Mouse (Mus musculus): ENCODE measurements around the gene Chrm4.

The Chrm4 gene

DNA sequence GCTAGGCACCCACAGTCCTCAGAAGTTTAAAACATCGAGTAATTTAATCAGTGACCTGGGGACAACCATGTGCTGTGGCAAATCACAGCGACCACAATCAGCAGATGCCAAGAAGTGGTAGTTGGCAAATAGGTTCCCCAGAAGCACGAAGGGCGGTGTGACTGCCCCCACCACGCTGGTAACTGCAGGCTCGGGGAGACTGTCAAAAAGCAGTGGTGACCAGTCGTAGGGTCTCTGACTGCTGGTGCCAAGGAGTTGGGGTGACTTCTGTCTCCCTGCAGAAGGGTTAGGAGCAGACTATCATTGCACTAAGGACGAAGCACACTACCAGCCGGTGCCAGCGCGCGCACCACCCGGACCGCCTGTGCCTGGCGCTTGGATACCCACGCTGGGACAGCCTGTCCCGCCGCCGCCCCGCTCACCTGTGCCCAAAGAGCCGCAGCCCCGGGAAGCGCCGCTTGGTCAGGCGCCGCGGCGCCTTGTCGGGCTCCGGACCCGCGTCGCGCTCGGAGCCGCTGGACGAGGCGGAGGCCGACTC is 35.9 kb downstream of the Chrm4 start:
- in situ Hi-C loops (cut with MboI, MseI), result loop anchor here (25.0 kb wide), 1 partner anchor 1026 kb away; the partner anchor contains the start of gene Celf1

DNA sequence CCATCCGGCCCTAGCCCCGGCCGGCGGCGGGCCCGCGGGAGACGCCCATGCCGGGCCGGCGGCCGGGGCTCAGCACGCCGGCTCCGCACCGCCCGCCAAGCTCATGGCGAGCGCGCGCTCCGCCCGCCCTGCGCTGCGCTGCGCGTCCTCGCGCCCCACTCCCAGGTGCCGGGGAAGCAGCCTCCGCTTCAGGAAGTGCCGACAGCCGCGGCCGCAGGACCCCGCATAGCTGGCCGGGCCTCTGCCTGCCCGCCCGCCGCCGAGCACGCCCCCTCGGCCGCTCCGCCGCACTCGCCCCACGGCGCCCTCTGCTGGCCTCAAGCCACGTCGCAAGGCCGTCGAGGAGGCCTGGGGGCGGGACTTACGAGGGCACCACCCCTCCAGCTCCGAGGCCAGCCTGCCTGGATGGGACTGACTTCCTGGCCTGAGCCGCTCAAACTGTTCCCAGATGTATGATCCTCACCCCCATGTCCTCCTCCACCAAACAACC is 36.4 kb downstream of the Chrm4 start:
- in situ Hi-C loops (cut with MboI, MseI), result loop anchor here (25.0 kb wide), 1 partner anchor 1026 kb away; the partner anchor contains the start of gene Celf1

DNA sequence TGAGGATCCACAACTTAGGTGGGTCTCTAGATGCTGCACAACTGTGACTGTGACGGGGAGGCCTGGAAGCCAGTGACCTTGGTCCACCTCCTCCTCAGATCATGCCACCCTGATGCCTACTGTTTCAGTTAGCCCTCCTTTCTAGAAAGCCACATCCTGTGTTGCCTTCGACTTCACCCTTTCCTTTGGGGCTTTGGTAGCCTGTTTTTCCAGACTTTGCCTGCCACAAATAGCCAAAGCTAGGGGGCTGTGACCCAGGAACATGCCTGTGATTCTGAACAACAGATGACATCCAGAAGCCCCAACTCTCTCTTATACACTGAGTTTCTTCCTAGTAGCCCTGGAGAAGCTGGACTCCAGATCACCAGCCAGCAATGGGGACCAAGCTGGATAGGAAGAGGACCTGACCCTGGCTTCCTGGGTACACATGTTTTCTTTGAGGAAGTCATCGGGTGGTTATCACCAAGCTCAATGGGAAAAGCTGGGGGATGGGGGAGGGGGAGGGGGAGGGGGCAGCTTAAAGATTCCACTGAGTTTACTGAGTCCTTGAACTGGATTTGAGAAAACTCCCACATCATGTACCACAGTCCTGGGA is 37.7 kb downstream of the Chrm4 start:
- in situ Hi-C loops (cut with MboI, MseI), result loop anchor here (25.0 kb wide), 1 partner anchor 1027 kb away; the partner anchor contains the start of gene Celf1

DNA sequence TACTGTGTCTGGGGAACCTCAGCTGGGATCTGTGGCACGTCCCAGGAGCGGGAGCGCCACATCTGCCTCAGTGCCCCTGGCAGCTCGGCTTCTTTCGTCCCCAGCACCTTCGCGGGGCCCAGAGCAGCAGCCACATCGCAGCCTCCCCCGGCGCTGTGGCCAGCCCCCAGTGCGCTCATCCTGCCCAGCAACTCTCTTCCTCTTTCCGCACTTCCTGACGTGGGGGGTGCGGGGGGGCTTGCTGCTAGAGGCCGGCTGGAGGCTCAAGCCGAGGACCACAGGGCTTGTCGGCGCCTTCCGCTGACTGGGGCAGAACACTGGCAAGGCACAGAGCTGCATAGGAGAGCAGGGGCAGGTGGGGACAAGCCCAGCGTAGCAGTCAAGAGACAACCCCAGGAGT is 38.4 kb downstream of the Chrm4 start:
- in situ Hi-C loops (cut with MboI, MseI), result loop anchor here (25.0 kb wide), 1 partner anchor 1028 kb away; the partner anchor contains the start of gene Celf1

DNA sequence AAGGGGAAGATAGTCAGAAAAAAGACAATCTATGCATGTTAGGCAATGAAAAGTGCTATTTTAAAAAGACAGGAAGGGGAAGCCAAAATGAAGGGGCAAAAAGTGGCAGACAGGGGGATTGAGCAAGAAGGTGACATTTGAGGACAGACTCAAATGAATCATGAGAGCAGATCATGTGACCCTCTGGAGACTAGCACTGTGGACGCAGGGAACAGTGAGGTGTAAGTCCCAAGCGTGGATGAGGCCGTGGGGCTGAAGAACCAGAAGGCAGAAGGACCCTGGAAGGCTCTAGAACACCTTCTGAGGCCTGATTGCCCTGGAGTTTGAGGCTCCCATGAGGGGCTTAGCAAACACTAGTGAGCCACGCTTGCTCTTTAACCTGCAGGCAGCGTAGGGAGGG is 39.3 kb downstream of the Chrm4 start:
- in situ Hi-C loops (cut with MboI, MseI), result loop anchor here (25.0 kb wide), 1 partner anchor 1029 kb away; the partner anchor contains the start of gene Celf1

DNA sequence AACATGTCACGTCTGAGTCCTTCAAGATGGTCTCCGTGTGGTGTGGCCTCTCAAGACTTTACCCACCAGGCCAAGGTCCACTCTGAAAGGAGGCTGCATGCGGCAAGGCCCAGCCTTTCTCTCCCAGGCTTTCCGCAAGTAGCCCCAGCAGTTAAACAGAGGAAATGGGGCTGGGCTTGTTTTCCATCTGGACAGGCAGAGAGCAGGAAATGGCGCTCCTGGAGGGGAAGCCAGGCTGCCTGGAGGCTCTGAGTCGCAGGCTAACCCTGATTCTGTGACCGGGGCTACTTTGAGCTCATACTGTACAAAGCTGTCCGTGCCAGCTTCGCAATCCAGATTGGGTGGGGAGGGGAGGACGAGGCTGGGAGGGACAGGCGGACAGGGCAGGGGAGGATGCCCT is 40.9 kb downstream of the Chrm4 start:
- in situ Hi-C loops (cut with MboI, MseI), result loop anchor here (25.0 kb wide), 1 partner anchor 1031 kb away; the partner anchor contains the start of gene Celf1

DNA sequence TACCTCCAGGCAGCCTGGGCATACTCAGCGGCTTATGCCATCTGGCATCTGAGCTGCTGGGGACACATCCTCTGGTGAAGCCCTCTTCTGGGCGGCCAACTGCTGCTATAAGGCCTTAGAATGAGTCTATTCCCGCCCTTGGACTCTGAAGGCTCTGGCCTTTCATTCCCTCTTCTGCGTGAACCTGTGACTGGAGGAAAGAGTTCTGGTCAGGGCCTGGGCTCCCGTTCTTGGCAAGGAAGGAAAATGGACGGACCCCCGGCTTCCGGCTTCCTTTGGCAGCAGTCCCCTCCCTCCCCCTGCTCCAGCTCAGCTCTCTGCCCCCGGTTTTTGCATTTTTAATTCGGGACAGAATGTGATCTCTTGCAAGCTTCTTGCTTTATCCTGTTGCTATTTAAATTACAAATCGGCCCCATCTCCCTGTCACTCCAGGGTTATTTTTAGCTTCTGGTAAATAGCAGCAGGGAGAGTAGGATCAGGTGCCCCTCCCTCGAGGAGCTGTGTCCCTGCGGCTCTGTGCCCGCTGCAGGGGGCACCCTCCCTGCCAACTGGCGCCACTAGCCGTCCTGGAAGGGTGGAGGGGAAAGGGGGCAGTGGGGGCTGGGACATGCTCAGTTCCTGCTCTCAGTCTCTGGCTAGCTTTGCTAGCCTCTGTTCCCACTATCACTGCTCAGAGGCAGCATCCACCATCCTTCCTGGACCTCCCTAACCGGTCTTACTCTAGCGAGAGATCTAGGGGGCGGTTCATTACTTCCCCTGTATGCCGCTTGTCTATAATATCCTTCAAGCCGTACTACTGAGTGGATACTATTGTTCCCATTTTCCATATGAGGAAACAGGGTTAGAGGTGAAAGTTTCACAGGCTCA is 44.4 kb downstream of the Chrm4 start:
- in situ Hi-C loops (cut with MboI, MseI), result loop anchor here (25.0 kb wide), 1 partner anchor 1034 kb away; the partner anchor contains the start of gene Celf1

DNA sequence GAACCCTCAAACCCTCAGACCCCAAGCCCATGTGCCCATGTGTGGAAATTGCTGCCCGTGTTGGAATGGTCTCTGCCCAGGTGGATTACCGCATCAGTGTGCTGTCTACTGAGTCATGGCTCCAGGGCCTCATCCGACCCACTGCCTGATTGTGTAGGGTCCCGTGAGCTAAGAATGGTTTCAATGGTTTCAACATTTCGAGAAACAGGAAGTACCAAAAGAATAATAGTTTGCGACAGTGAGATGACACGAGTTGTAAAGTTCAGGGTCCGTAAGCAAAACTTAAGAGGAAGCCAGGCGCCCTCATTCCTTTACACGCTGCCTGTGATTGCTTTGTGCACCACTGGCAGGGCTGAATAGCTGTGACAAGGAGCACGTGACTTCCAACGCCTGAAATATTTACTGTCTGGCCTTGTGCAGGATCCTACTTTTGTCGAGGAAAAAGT is 45.1 kb downstream of the Chrm4 start:
- in situ Hi-C loops (cut with MboI, MseI), result loop anchor here (25.0 kb wide), 1 partner anchor 1035 kb away; the partner anchor contains the start of gene Celf1

DNA sequence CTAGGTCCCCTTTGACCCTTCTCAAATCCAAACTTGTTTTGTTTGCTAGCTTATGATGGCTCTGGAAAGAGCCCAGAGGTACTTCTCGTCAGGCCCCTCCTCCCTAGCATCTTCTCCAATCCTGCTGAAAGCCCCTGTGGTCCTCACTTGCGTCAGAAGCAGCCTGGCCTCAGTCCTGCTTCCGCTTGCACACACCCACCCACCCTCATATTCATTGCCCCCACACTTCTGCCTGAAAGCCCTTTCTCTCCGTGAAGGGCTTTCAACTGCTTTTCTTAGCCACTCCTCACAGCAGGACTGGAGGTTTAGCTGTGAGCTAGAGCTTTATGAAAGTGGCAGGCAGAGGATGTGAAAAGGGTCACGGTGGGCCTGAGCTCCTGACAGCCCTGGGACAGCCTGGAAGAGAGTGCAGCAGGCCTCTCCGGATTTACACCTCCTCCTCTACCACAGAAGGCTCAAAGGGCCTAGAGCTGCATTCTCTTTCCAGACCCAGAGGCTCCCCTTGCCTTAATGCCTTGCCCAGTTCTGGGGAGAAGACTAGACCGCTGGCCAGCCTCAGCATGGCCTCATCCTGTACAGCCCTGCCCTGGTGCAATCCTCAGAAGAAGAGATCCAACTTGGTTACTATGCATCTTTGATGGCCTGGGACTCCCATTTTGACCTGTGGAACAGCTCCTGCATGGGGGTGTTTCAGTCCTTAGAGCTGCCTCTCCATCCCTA is 46.5 kb downstream of the Chrm4 start:
- in situ Hi-C loops (cut with MboI, MseI), result loop anchor here (25.0 kb wide), 1 partner anchor 1036 kb away; the partner anchor contains the start of gene Celf1

DNA sequence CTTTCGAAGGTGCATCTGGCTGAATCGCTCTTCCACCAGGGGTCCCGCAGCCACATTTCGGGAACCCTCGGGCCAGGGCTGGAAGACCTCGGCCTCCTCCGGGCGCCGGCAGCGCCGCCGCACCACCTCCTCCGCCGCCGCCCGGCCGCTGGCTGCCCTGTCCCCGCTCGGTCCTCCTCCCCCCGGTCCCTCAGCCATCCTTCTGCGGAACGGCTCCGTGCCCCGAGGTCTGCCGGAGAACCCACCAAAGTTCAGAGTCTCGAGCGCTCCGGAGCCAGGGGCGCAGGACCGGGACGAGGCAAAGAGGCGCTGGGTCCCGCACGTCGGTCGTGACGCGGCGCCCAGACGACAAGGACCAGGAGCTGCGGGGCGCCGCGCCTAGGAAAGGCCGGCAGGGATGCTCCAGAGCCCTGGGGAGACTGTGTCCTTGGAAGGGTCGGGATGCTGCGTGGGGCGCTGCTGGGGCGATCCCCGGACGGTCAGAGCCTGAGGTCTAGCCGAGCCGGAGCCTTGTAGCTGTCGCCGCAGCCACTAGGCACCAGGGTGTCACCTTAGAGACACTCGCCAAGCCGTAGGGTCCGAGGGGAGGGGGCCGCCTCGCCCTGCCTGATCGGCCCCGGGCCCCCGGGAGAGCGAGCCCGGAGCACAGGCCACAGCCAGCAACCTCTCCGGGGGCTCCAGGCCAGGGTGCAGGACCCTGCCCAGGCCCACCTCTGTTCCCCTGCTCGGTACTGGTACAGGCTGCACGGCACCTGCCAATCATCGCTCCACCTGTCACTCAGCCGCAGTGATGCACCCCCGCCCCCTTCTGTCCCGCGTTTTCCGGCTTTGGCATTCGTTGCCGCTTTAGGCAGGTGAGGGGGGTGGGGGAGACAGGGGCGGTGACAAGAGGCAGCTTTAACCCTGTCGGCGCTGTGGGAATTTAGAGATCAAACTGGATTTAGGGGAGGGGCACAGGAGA is 48.8 kb downstream of the Chrm4 start, which contains the start of gene Dgkz:
Dgkz (minus strand) TSS at position 284 of the 961 bp plus-strand sequence.
- in situ Hi-C loops (cut with MboI, MseI), result no loop called here

DNA sequence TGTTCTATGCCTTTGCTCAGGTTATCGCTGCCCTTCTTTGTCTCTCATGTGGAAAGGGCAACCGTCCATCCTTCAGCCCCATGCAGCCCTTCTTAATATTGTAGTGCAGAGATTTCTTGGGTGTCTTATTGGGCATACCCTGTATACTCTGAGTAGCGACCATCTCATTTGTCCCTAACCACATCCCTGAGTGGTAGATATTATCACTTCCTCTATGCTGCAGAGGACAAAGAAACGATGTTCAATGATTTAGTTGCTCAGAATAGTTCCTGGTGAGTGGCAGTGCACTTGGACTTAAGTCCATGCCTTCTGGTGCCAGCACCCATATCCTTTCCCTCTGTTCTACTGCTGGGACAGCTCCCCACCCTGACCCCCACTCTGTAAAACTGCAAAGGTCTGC is 50.9 kb downstream of the Chrm4 start:
- in situ Hi-C loops (cut with MboI, MseI), result no loop called here

Data from regulatory T cell (primary cell).